Mouse (Mus musculus) forebrain, embryonic 12.5 days (tissue): ENCODE data around the gene Tmem237. TPM values are rescaled to one million over a fixed set of nuclear protein-coding genes. Genes with fewer than 3 reads are reported as not detected.

Experiments used
- ATAC-seq: fragments of 200-750 bp; cut with Nextera tagmentation; 2 replicates; pipeline ENCODE4 v1.8.0; 2017; ENCODE audit warnings: moderate TSS enrichment; ENCODE audit not compliant: low FRiP score
- H3K27ac ChIP-seq: fragments of 300-500 bp; sonication (generic); 2 replicates; pipeline ENCODE4 v1.5.1; 2016; ENCODE audit warnings: mild to moderate bottlenecking
- H3K27me3 ChIP-seq: fragments of 300-500 bp; sonication (generic); 2 replicates; pipeline ENCODE4 v1.6.1; 2016; ENCODE audit warnings: mild to moderate bottlenecking
- H3K36me3 ChIP-seq: fragments of 300-500 bp; sonication (generic); replicated peaks from 2 replicates; pipeline ENCODE4 v1.6.1; 2016; ENCODE audit warnings: mild to moderate bottlenecking
- H3K4me1 ChIP-seq: fragments of 300-500 bp; sonication (generic); 2 replicates; pipeline ENCODE4 v1.6.1; 2016
- H3K4me2 ChIP-seq: fragments of 300-500 bp; sonication (generic); 2 replicates; pipeline ENCODE4 v1.6.1; 2016; ENCODE audit warnings: mild to moderate bottlenecking, moderate library complexity
- H3K4me3 ChIP-seq: fragments of 300-500 bp; sonication (generic); replicated peaks from 2 replicates; pipeline ENCODE4 v1.5.1; 2016; ENCODE audit warnings: mild to moderate bottlenecking
- H3K9ac ChIP-seq: fragments of 300-500 bp; sonication (generic); 2 replicates; pipeline ENCODE4 v1.6.1; 2016; ENCODE audit warnings: mild to moderate bottlenecking
- H3K9me3 ChIP-seq: fragments of 300-500 bp; sonication (generic); 2 replicates; pipeline ENCODE4 v1.6.1; 2016
- WGBS: fragments of 180-500 bp; shearing (Covaris S2); methylation state at CpG from one replicate; pipeline ENCODE4 v1.1.7; 2016; 5-methylcytosine and 5-hydroxymethylcytosine counted together
- polyA plus RNA-seq: library from polyadenylated mRNA; unstranded; fragments of >200 nt; fragmentation: Nextera tagmentation; extraction: Ambion mirVana; gene quantifications from 2 replicates; pipeline ENCODE4 v1.2.1, GENCODE M21; 2016

Tmem237 gene
- polyA plus RNA-seq, 1 experiment from 2014 or later: 56.1 TPM

GRCm38 (mm10) chr1:59070867-59071266 is 49.3 kb downstream of the Tmem237 start:
- no peaks in the 10 kb centered on the region for H3K4me1 ChIP-seq
- no peak overlapping the region for H3K4me3 ChIP-seq
- no peak for ATAC-seq
- 30% methylated on average over 3 of the region's 3 CpGs for WGBS
- no peaks in the 10 kb centered on the region for H3K27me3 ChIP-seq
- no peaks in the 10 kb centered on the region for H3K9me3 ChIP-seq
- no peak overlapping the region for H3K9ac ChIP-seq
- H3K36me3 ChIP-seq: no peaks in the 10 kb centered on the region
- no peak overlapping the region for H3K4me2 ChIP-seq
- H3K27ac ChIP-seq: no peak overlapping the region

GRCm38 (mm10) chr1:59067976-59068375 is 52.2 kb downstream of the Tmem237 start:
- WGBS: 12% methylated on average over 3 of the region's 3 CpGs
- no peaks in the 10 kb centered on the region for H3K36me3 ChIP-seq
- H3K9me3 ChIP-seq: no peaks in the 10 kb centered on the region
- H3K4me3 ChIP-seq: no peak overlapping the region
- no peak for ATAC-seq
- H3K9ac ChIP-seq: no peak overlapping the region
- no peak overlapping the region for H3K27ac ChIP-seq
- H3K27me3 ChIP-seq: no peaks in the 10 kb centered on the region
- no peak overlapping the region for H3K4me2 ChIP-seq
- no peaks in the 10 kb centered on the region for H3K4me1 ChIP-seq

- no peaks in the 10 kb centered on the region for H3K4me1 ChIP-seq
- H3K4me3 ChIP-seq: no peak overlapping the region
- H3K27ac ChIP-seq: no peak overlapping the region
- no peak overlapping the region for H3K9ac ChIP-seq
- no peaks in the 10 kb centered on the region for H3K9me3 ChIP-seq
- ATAC-seq: no peak
- H3K36me3 ChIP-seq: no peaks in the 10 kb centered on the region
- no peak overlapping the region for H3K4me2 ChIP-seq
- no peaks in the 10 kb centered on the region for H3K27me3 ChIP-seq
- WGBS: 67% methylated on average over 3 of the region's 3 CpGs
These were observed 56.5 kb downstream of the Tmem237 start for GRCm38 (mm10) chr1:59063697-59064096.

DNA sequence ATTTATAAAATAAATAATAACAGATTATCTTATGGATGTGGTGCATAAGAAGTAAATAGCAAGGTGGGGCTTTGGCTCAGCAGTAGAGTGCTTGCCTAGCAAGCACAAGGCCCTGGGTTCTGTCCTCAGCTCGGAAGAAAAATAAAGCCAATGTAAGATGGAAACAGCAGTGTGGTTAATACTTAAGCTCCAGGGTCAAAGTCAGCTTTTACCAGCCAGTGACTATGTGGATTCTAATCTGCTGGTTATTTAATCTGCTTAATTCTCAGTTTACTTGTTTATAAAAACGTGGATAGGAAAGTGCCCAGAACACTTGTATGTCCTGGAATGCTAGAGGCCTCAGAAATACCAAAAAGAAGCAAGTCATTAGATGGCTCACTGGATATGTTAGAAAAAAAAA is 63.3 kb downstream of the Tmem237 start:
- Histone ChIP-seq H3K4me1 (no peaks in the 10 kb centered on the region), H3K36me3 (no peaks in the 10 kb centered on the region), H3K27ac (no peak overlapping the region), H3K9ac (no peak overlapping the region), H3K9me3 (no peaks in the 10 kb centered on the region), H3K4me2 (no peak overlapping the region), H3K27me3 (no peaks in the 10 kb centered on the region), H3K4me3 (no peak overlapping the region)
- WGBS: 65% methylated on average over 2 of the region's 2 CpGs
- no peak for ATAC-seq

DNA sequence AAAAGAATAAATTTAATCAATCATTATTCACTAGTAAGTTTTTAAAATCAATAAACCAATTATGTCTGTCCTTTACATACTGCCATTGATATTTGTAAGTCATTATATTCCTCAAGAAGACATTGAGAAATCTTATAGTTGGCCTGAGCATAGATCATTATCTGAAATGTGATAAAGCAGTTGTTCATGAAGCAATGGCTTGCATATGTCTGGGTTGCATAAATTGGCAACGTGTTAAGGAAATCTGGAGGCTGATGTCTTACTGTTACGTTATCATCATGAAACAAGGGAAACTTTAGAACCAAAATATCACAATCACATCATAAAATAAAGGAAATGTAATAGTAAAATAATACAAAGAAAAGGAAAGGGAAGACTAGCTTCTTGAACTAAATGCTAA is 68.9 kb downstream of the Tmem237 start:
- 86% methylated on average over 2 of the region's 2 CpGs for WGBS

More for the DNA sequence above, 68.9 kb downstream of the Tmem237 start:
- Histone ChIP-seq H3K4me2 (no peak overlapping the region), H3K27me3 (no peaks in the 10 kb centered on the region), H3K9me3 (no peaks in the 10 kb centered on the region), H3K4me1 (no peaks in the 10 kb centered on the region), H3K9ac (no peak overlapping the region), H3K4me3 (no peak overlapping the region), H3K27ac (no peak overlapping the region), H3K36me3 (no peaks in the 10 kb centered on the region)
- no peak for ATAC-seq

Other genes with a start within 250 kb of the Tmem237 start
- 17.7 and 18.3 TPM in 2 replicates for gene Trak2, start 147.0 kb downstream of the Tmem237 start, polyA plus RNA-seq
- 40.2 and 41.1 TPM in 2 replicates for gene Stradb, start 146.9 kb downstream of the Tmem237 start, polyA plus RNA-seq
- gene C2cd6, start 25.5 kb downstream of the Tmem237 start, polyA plus RNA-seq: 0.11 TPM in 1 of 2 replicates, not detected in the other
- gene Mpp4, start 43.0 kb upstream of the Tmem237 start, polyA plus RNA-seq: 0.28 and 0.32 TPM in 2 replicates
- 21.6 and 22.1 TPM in 2 replicates for gene Als2, start 116.8 kb upstream of the Tmem237 start, polyA plus RNA-seq
- 0.13 and 0.37 TPM in 2 replicates for gene Cdk15, start 136.5 kb upstream of the Tmem237 start, polyA plus RNA-seq